Mouse (Mus musculus) spleen, postnatal 14 days (tissue): ENCODE results near the gene Ccr4.
"Not testable (repeated sequence)": the region's sequence is repeated elsewhere in the genome, so short reads cannot be mapped to it uniquely, and the experiment has no call there.

ENCODE experiments used
- DNase-seq, 2 experiments: peaks; one replicate each; pipeline ENCODE4 v3.0.0; 2021 to 2022; ENCODE audit warnings: low spot score in 2 of 2

The Ccr4 gene

GRCm38 (mm10) chr9:114522501-114522900, 17.8 kb upstream of the Ccr4 start:
- no peak for DNase-seq

- DNase-seq = no peak
Measured at GRCm38 (mm10) chr9:114522041-114522440, 17.3 kb upstream of the Ccr4 start.

GRCm38 (mm10) chr9:114520529-114520928, 15.8 kb upstream of the Ccr4 start:
- not testable (repeated sequence) for DNase-seq

- no peak for DNase-seq
Measured at GRCm38 (mm10) chr9:114518812-114519477, 14.2 kb upstream of the Ccr4 start.

GRCm38 (mm10) chr9:114517924-114518497, 13.3 kb upstream of the Ccr4 start:
- no peak for DNase-seq

GRCm38 (mm10) chr9:114515364-114515763, 10.6 kb upstream of the Ccr4 start, which contains the start of gene C130032M10Rik:
Gene C130032M10Rik (plus strand): TSS chr9:114515697.
- no peak for DNase-seq

GRCm38 (mm10) chr9:114512831-114513230, 8.1 kb upstream of the Ccr4 start:
- DNase-seq = no peak

GRCm38 (mm10) chr9:114509785-114510184, 5.1 kb upstream of the Ccr4 start:
- no peak for DNase-seq

GRCm38 (mm10) chr9:114507421-114507820, 2.7 kb upstream of the Ccr4 start:
- DNase-seq = no peak

GRCm38 (mm10) chr9:114506564-114506963, 1.8 kb upstream of the Ccr4 start:
- no peak for DNase-seq

- DNase-seq = no peak
Measured at GRCm38 (mm10) chr9:114502711-114503427, 1.8 kb downstream of the Ccr4 start.

GRCm38 (mm10) chr9:114501913-114502312, 2.8 kb downstream of the Ccr4 start:
- DNase-seq = no peak

GRCm38 (mm10) chr9:114501111-114501510, 3.6 kb downstream of the Ccr4 start:
- DNase-seq = no peak

- DNase-seq = peak in 1 of 2 experiments; percentile 18
Measured at GRCm38 (mm10) chr9:114499783-114500515, 4.8 kb downstream of the Ccr4 start.

- peak; percentile 40 to 65 for DNase-seq
Measured at GRCm38 (mm10) chr9:114498218-114498617, 6.5 kb downstream of the Ccr4 start.

GRCm38 (mm10) chr9:114496469-114496868, 8.2 kb downstream of the Ccr4 start:
- DNase-seq = no peak

GRCm38 (mm10) chr9:114487481-114488258, 17.0 kb downstream of the Ccr4 start:
- no peak for DNase-seq

- no peak for DNase-seq
Measured at GRCm38 (mm10) chr9:114486808-114487207, 17.9 kb downstream of the Ccr4 start.

GRCm38 (mm10) chr9:114484771-114485170, 19.9 kb downstream of the Ccr4 start:
- no peak for DNase-seq

- no peak for DNase-seq
Measured at GRCm38 (mm10) chr9:114480940-114481339, 23.8 kb downstream of the Ccr4 start.

- DNase-seq = no peak
Measured at GRCm38 (mm10) chr9:114477019-114477418, 27.7 kb downstream of the Ccr4 start.
